Mouse (Mus musculus) lung, postnatal 36 days (tissue): Measurements from ENCODE around the gene N4bp2.
A peak's percentile ranks its signal among the peaks of the same experiment; 100 is the strongest.

Experiments
- DNase-seq: peaks from one replicate; pipeline ENCODE4 v3.0.0; 2022; ENCODE audit warnings: mixed read lengths

The N4bp2 gene

DNA sequence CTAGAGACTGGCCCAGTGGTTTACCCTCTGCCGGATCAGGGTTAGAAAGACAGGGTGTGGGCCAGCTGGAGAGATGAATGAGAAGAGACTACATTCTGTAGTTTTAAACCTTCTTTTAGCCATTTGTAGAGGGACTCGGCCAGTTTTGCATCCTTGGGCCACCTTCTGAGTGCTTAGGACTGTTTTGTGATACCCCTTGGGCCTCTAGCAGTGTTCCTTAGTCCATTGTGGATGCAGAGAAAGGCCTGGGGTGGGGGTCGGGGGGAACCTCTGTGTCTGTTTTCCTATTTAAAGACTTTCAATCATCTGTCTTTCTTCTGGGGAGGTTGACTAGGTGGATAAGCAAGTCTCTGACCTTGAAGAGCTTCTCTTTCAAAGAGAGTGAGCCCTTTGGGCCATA lies 101.6 kb downstream of the N4bp2 start:
- no peak for DNase-seq

DNA sequence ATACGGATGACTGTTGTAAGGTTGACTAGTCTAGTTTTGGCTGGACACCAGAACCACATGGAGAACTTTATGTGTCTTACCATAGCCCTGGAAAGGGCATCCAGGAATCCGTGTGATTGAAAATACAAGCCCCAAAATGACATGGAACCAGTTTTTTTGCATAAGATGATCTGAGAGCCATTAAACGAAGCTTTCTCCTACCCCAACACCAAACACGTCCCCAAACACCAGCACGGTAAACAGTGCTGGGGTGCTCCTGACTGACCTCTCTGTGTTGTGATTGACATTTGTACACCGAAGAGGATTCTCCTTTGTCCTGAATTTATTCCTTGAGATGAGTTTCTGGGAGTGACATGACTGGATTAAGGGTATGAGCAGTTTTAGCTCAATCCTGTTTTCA lies 103.3 kb downstream of the N4bp2 start:
- no peak for DNase-seq

DNA sequence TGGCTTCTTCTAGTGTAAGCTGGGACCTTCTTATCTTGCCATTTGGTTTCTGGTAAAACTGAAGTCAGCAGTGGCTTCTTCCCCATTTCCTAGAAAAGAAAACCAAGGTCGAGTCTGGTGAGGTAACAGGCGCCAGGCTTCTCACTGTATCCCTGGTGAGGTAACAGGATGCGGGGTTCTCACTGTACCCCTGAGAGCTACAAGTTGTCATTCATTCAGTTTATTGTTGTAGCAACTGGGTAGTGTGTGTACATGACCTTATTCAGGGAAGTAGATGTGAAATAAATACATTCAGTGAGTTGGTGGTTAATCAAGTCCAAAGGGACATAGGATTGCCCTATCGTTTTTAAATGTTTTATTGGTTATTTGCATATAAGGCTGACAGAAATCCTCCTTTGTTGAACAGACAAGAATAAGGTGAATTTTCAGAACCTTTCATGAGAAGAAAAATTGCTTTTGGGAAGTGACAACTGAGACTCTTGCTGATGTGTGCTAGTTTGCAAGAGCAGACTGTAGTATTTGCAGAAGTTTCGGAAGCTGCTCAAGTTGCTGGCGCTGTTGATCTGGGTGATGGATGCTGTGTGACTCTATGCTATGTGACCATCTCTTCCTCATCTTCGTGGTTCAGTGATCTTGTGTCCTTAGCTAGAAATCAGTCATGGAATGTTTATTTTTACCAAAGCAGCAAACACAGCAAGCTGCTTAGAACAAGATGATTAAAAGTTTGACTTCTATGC lies 104.2 kb downstream of the N4bp2 start:
- DNase-seq = peak; percentile 59

DNA sequence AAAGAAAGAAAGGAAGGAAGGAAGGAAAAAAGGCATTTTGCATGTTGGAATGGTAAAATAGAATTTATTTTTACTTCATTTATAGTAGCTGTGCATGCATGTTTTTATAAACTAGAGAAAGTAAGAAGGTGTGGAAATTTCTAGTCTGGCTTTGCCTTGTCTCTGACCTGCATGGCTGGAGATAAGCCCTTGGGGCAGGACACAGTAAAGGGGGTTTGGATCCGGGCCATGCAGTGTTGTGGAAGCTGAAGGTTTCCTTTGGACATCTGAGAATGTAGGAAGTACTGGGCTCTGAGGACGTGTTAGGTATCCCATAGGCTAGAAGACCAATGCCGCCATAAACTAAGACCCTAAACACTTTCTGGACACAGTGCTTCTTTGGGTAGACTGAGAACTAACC lies 105.1 kb downstream of the N4bp2 start:
- DNase-seq = no peak

DNA sequence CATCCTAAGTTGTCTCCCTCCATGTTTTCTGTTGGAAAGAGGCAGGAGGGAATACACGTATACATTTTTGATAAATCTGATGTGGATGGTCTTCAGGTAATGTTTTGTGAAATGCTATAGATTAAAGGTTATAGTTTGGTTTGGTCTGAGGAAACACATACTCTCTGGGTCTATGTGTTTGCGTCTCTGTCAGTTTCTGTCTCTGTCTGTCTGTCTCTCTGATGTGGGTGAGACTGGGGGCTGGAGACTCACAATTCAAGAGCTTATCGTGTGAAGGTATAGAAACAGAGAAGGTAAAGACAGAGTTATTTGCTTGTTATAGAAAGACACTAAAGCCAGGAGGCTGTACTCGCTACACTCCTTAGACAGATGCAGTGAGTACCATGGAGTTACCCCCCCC lies 106.3 kb downstream of the N4bp2 start:
- DNase-seq = no peak

DNA sequence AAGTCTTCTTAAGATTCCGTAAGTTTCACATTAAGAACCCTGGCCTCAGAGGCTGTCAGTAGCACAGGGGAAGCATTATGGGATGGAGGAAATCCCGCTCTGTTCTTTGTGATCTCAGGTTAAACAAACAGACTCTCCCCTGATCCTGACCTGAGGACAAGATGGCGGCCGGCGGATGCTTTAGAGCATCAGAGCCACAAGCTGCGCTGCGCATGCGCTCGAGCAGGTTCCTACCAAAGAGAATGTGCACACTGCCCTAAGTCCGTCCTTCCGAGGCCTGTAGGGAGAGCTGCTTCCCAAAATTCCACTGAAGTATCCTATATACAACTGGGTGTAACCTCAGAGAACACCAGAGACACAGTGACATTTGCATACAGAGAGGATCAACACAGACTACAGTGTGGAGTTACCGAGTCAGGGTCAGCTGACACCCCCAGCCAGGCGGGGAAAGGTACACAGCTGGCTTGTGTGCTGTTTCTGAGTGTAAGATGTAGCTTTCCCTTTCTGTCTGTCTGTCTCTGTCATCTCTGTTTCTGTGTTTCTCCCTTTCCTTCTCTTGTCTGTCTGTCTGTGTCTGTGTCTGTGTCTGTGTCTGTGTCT lies 108.1 kb downstream of the N4bp2 start:
- no peak for DNase-seq

DNA sequence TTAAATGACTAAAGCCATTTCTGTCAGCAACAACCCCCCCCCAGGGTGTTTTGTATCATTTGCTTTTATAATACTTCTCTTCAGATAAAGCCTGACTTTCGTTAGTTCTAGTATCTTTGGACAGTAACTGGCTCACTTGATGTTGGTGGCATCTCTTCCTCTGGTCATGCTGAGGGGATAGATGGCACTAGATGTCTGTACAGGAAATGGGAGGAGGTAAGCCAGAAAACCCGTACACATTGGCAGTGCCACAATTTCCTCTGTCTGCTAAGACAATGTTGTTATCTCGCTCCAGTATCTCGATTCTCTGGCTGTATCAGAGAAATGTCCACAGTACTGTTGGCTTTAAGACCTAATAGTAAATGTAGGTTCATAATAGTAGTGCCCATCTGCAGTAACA lies 109.9 kb downstream of the N4bp2 start:
- no peak for DNase-seq

DNA sequence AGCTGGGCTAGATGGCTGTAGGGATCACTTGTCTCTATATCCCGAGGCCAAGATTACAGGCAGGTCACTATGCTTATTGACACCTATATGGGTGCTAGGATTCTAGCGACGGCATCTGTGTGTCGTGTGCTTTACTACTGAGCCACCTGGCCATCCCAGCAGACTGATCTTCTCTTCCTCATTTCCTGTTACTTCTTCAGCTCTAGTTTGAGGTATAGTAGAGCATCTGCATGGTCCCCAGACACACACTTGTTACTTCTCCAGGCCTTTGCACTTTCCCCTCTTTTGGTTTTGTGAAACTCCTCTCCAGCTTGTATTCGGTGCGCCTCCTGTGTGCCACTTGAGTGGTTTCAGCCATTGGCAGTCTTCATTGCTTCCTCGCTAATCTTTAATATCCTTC lies 111.9 kb downstream of the N4bp2 start:
- no peak for DNase-seq

DNA sequence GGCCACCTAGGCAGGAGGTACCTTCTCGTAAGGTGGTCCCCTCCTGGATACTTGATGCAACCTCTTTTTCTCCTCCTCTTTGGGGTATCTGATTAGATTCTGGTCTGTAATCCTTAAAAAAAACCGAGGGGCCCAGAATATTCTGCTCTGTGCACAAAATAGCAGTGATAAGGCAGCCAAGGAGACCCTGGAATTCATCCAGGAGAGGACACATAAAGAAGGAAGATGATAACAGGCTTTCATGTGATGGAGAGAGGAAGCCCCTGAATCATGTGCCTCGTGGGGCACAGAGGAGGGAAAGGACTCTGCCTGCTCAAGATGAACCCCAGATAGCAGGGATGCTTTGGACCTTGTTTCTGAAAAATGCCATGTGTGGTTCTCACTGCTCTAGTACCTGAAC lies 115.0 kb downstream of the N4bp2 start:
- no peak for DNase-seq
